Mouse (Mus musculus) heart, adult 9 months (tissue): ENCODE measurements around the gene Fam71e1.

Source experiments
- DNase-seq, 2 experiments: peaks; one replicate each; pipeline ENCODE4 v3.0.0; 2022; ENCODE audit warnings: low spot score in 2 of 2

Gene Fam71e1

DNA sequence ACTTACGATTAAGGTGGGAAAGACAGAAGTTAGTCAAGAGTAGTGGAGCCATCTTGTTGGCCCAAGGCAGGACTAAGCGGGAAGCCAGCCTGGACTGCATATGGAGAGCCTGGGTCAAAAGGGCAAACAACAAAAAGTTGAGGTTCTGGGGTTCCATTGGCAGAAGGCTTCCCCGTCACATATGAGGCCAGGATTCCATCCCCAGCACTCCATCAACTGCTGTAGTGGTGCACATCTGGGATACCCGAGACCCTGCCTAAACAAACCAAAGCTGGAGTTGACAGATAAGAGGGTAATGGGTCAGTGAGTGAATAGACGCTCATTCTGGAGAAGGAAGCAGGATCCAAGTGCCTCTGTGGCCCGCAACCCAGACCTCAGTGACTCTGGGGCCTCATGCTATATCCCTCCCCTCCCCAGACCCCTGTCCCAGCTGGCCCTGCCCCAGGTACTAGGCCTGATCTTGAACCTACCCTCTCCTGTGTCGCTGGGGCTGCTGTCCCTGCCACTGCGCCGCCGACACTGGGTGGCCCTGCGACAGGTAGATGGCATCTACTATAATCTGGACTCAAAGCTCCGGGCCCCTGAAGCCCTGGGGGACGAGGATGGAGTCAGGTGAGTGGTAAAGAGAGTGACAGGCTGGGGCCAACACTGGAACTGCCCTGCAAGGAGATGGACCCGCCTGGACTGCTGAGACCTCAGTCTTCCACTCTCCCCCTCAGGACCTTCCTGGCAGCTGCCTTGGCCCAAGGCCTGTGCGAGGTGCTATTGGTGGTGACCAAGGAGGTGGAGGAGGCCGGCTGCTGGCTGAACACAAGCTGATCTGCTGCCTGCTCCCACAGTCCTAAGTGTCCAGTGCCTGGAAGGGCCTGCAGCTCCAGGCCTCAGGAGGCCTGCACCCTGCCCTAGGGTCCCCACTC, 25.4 kb upstream of the Fam71e1 start:
- no peak for DNase-seq

DNA sequence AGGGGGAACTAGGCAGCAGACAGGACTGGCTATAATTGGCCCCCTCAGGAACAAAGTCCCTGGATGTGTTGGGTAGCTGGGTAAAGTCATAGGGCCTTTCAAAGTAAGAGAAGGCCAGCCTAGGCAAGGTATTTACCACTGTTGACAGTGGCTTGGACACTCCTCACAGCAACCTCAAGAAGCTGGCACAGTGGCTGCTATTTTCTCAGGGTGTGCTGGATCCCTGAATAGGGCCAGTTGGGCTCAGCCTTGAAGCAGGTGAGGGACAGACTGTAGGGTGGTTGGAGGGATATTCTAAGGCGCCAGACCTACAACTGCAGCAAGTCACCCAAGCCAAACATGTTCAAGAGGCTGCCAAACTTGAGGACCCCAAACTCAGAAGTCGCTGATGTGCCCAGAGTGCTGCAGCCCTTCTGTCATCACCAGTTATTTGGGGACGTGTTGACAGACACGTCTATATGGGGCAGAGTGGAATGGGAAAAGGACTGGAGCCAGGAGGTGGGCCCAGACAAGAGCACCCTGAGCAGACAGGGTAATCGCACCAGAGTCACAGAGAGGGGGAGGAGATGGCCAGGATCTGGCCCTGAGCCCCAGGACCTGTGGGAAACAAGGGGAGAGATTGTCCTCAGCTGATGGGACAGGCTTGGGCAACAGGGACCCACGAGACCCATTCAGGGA, 24.4 kb upstream of the Fam71e1 start:
- DNase-seq: peak; percentile 84 to 86

DNA sequence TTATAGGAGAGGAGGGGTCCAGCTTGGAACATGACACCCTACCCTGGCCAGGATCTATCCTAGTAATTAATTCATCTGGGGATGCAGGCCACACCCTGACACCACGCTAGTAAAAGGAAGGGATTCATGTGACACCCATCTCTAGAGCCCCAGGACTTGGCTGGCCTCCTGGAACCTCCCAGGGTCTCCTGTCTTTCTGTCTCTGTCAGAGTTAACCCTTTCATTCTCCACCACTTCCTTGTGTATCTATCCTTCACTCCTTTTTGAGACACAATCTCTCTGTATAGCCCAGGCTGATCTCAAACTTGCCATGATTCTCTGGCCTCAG, 23.9 kb upstream of the Fam71e1 start:
- no peak for DNase-seq

DNA sequence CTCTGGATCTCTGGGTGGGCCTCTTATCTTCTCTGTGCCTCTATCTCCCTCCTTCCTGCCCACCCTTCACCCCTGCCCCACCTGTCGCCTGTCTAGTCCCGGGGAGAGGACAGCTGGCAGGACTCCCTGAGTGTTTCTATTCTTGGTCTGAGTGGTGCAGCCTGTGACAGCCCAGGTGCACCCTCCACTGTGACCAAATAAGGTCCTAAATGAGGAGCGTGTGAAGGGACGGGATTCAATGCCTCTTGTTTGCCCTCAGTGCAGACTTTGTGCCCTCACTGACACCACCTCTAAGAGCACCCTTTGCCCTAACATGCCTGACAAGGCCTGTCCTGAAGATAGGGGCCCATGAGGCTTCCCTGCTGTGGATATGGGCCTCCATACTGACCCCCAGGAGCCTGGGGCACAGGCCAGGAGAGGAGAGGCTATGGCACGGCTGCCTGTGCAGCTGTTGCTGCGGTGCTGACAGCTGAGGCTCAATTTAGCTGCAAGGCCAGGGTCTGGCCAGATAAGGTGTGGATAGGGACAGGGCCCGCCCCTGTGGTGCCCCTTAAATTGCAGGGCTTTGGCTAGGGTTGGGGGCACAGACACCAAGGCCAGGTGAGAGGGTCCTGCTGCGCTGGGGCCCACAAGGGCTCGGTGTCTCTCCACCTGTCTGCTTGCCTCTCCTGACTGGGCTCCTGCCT, 23.3 kb upstream of the Fam71e1 start:
- DNase-seq: peak; percentile 87

DNA sequence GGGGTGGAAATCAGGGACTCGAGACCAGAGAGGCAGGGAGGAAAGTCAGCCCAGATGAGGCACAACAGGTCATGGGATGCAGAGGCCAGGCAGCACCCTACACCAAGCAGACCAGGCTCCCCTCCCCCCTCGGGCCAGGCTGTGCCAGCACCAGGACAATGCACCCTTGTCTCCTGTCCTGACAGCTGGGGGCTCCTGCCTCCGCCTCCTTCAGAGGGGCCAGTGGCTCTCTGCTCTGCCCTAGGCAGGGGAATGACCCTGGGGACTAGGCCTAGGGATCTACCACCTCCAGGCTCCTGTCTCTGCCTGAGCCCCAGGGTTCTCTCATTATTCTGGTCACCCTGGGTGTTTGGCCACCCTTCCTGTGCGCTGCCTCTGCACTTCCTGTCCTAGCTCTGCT, 22.0 kb upstream of the Fam71e1 start:
- DNase-seq: peak; percentile 80 to 81

DNA sequence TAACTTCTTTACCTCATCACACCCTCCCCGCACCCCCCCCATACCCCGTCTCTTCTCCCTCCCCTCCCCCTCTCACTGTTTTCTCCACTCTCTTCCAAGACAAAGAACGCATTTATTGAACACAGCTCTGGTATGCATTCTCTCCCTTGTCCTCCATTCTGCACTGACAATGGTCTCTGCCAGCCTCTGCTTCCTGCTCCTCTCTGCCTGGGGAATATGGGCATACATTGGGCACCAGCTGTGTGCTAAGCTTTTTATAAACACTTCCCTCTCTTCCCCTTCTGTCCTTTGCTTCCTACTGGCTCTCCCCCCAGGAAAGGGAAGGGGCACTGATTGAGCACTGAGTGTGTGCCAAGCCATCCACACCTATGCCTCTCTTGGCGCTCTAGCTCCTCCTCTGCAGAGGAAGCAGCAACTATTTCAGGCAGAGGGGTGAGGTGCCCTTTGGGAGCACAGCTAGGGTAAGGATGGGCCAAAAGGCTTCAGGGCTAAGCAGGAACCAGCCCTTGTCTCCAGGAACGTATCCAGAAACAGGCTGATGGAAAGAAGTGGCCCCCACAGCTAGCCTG, 21.3 kb upstream of the Fam71e1 start:
- DNase-seq: peak in 1 of 2 experiments; percentile 24

DNA sequence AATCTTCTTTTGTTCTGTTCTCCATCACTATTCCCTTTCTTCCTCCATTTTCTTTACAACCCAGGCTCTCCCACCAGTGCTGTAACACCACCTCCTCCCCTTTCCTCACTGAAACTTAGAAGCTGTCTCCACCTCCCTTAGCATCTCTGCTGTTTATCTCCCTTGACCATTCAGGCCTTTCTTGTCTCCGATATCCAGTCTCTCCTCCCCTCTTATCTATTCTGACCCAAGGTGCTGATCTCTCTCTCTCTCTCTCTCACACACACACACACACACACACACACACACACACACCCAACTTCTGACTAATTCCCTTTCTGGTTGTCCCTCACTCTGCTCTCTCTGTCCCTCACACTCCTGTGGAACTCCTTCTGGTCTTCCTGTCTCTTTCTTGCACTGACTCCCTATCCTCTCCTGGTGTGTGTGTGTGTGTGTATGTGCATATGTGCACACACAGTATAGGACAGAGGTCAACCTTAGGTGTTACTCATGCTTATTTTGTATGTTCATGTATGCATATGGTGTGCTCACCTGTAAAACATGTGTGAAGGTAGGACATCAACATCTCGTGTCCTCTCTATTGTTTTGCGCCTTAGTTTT, 13.4 kb upstream of the Fam71e1 start:
- DNase-seq: no peak

DNA sequence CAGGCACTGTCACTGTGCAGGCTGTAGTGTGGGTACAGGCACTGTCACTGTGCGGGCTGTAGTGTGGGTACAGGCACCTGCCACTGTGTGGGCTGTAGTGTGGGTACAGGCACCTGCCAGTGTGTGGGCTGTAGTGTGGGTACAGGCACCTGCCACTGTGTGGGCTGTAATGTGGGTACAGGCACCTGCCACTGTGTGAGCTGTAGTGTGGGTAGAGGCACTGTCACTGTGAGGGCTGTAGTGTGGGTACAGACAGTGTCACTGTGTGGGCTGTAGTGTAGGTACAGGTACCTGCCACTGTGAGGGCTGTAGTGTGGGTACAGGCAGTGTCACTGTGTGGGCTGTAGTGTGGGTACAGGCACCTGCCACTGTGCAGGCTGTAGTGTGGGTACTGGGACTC, 12.3 kb upstream of the Fam71e1 start:
- DNase-seq: no peak

DNA sequence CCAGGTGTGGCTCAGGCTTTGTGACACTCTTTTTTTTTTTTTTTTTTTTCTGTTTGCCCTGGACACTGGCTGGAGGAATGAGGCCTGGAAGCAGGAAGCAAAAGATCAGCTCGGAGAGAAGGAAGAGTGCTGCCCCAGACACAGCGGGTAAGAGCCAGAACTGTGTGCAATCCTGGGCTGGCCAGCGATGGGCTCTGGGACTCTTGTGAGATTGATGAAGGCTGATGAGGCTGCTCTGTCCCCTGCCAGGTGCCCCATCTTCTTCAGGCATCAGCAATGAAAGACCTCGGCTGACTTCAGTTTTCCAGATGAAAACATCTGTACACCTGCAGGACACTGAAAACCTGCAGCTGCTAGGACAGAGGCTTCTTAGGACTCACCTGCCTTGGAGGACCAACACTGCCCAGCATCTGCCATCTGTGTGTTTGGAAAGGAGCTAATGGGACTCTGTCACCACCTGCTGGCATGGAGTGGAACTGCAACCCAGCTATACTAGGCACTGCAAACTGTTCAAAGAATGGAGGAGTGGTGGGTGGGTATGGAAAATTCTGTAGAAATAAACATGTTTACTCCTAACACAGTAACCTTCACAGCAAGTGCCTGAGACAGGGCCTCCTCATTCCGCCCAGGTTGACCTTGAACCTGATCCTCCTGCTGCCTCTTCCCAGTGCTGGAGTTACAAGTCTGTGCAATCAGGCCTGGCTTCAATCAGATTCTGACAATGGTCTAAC, 11.4 kb upstream of the Fam71e1 start:
- DNase-seq: peak in 1 of 2 experiments; percentile 59

DNA sequence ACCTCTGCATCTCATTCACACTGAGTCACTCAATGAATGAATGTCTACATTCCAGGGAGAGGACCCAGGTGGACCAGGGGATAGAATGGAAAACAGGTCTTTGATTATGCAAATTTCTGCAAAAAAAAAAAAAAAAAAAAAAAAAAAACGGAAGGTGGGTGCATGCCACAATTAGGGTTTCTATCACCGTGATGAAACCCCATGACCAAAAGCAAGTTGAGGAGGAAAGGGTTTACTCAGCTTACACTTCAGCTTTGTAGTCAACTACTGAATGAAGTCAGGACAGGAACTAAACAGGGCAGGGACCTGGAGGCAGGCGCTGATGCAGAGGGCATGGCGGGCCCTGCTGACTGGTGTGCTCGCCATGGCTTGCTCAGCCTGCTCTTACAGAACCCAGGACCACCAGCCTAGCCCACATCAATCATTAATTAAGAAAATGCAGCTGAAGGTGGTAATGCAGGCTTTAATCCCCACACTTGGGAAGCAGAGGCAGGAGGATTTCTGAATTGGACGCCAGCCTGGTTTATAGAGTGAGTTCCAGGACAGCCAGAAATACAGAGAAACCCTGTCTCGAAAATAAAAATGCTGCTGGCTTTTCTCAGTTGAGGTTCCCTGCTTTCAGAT, 10.7 kb upstream of the Fam71e1 start:
- DNase-seq: no peak

DNA sequence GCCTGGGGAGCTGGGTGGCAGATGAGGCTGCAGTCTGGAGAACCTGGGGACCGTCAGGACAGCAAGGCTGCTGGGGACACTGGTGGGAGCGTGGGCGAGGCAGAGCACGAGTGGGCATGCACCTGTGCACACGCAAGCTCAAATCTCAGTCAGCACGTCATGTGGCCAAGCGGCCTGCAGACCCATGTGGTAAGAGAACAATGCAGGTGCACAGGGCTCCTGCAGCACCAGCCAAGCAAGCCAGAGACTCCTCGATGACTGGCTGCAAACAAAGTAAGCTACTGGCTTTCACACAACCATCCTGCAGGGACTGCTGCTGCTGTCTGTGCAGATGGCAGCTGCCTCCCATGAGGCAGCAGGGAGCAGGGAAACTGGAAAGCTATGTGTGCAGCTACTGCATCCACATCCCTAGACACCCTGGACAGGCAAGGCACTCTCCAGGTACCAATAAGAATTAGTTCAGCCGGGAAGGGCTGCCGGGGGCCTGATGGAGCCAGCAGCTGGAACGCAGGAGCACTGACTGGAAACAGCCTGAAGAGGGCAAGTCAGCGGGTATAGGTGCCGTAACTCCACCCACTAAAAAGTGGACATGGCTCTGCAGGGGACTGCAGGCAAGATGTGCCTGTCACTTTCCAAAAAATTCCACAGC, 9.3 kb upstream of the Fam71e1 start:
- DNase-seq: no peak

DNA sequence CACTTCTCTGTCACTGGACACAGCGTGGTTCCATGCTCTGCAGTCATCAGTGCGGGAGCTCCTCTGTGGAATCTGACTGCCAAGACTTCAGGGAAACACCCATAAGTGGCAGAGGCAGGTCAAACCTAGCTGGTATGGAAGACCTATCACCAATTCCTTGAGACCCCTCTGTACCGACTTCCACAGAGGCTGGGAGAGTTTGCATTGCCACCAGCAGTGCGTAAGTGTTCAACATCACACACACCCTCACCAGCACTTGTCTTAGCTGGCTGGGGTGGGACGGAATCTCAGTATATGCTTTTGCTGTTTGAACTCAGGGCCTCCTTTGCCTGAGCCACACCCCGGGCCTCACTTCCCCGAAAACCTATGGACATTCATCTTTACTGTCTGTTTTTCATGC, 8.4 kb upstream of the Fam71e1 start:
- no peak for DNase-seq

DNA sequence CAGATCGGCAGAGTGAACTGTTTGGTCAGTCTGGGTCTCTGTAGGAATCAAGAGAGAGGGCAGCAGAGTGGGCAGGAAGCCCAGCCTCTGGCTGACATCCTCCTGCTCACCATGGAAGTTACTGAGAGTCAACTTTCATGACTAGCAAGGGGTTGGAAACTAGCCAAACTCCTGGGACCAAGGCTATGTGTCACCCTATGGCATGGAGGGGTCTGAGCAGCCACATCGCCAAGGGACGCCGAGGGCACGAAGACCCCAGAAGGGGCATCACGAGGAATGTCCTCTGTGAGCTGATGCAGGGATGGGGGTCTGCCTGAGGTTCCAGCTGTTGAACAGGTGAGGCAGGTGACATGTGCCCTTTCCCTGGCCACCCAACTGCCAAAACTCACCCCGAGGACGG, 7.8 kb upstream of the Fam71e1 start:
- DNase-seq: no peak

DNA sequence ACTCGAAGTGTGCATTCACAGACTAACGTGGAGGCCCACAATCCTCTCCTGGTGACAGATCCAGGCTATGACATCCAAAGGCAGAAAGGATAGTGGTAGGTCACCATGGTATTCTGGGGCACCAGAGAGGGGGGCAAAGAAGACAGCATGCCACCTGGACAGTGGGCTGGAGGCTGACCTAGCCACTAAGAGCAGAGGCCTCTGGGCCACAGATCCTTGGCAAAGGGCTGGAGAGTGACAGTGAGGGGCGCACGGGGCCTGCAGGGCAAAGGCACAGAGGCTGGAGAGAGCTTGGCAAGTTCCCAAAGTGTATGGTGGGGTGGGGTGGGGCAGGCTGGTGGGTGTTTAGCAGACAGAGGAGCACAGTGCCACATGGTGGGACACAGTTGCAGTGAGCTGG, 6.1 kb upstream of the Fam71e1 start:
- no peak for DNase-seq

DNA sequence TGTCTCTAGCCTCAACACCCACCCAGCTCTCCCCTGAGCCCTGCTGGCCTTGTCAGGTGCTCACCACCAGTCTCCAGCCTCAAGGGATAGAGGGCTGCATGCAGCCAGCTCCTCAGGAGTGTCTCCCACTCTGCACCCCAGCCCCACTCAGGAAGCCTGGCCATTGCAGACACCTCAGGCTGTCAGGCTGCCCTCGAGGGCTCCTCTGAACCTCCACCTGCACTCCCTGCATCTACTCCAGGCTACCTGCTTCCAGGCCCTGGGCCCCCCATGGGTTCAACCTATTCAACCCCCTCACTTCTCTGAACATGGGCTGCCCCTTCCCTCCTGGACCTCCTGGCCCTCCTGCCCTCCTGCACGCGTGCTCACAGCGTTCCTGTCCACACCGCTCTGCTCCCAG, 5.0 kb upstream of the Fam71e1 start:
- no peak for DNase-seq

DNA sequence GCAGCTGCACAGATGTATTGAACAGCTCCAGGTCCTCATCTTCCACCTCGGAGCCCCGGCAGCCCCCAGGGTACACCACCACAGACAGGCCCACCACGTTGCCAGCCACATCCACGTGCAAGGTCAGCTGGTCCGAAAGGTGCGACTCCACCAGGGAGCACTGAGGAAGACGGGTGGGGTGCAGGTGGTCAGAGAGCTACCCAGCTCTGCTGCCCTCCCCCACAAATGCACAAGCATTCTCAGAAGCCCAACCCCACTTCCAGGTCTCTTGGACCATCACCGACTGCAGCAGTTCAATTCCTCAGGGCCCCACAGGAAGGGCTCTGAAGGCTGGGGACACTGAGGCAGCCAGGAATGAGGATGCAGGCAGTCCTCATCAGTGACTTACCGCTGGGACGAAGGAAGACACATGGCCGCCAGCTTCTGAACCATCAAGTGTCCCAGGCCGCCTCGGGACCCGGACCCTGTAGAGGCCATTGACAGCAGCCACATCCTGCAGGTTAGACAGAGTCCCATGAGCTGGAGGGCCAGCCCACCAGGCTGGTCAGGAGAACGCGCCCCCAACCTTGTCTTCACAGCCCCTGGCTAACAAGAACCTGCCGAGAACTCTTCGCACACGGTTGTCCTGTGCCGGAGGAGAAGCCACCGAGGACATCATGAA, 4.1 kb upstream of the Fam71e1 start:
- no peak for DNase-seq

DNA sequence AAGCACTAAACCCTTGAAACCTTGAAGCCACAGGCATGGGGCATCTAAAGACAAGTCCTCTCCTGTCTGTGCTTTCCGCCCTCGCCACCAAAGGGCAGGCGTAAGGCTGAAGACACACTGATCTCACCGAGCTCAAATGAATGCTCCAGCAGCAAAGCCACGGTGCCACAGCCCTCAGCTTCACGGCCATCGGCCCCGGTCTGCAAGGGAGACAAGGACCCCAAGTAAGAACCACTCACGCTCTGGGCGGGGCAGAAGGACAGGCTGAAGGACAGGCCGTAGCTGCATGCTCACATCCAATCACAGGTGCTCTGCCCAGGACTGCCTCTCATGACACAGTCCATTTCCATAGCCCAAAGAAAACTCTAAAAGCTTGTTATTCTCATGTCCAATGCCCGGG, 1.7 kb upstream of the Fam71e1 start:
- DNase-seq: no peak

DNA sequence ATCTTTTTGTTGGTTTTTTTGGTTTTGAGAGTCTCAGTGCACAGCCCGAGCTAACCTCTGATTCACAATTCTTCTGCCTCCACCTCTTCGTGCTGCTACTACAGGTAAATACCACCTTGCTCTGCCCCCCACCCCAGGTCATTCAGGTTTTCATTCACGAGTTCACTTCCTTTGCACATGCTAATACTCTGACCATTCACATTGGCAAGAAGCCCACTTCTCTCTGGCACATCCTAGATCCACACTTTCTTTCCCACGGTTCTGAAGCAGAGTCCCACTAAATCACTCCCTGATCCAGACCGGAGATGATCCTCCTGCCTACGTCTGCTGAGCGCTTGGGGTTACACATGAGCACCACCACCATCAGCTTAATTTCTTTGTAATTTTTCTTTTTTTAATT, 1.3 kb upstream of the Fam71e1 start:
- no peak for DNase-seq

DNA sequence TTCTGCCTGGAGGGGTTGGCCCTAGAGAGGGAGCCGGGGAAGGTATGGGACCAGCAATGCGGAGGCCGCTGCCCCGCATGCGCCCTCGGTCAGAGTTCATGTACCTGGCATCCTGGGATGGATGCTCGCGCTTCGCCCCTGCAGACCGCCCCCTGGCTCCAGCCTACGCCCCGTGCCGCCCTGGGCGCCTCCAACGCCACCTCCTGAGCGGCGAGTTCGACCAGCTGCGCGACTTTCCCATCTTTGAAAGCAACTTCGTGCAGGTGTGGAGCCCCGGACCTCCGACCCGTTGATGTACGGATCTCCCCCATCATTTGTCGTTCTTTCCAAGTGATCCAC, 359 bp downstream of the Fam71e1 start:
- DNase-seq: no peak
